Mouse (Mus musculus) liver, embryonic 11.5 days (tissue): Measurements from ENCODE around the gene Hacl1. TPM values are rescaled to one million over a fixed set of nuclear protein-coding genes. Genes with fewer than 3 reads are reported as not detected.

Experiments used
- ATAC-seq: fragments of 200-750 bp; cut with Nextera tagmentation; replicated peaks from 2 replicates; pipeline ENCODE4 v1.8.0; 2017; ENCODE audit warnings: moderate number of reproducible peaks, mild to moderate bottlenecking, moderate TSS enrichment, moderate library complexity; ENCODE audit not compliant: low FRiP score
- DNase-seq: peaks from one replicate; pipeline ENCODE4 v3.0.0-alpha.2; 2017; ENCODE audit warnings: low spot score
- H3K27ac ChIP-seq: fragments of 300-500 bp; sonication (generic); 2 replicates; pipeline ENCODE4 v1.5.1; 2014; ENCODE audit warnings: mild to moderate bottlenecking, low read depth, low read length, control low read depth
- H3K27me3 ChIP-seq: fragments of 300-500 bp; sonication (generic); replicated peaks from 2 replicates; pipeline ENCODE4 v1.6.1; 2014; ENCODE audit warnings: low read length, mixed read lengths; ENCODE audit not compliant: control insufficient read depth, insufficient read depth
- H3K36me3 ChIP-seq: fragments of 300-500 bp; sonication (generic); 2 replicates; pipeline ENCODE4 v1.6.1; 2014; ENCODE audit warnings: mild to moderate bottlenecking, low read length, moderate library complexity, mixed read lengths; ENCODE audit not compliant: control insufficient read depth, insufficient read depth
- H3K4me1 ChIP-seq: fragments of 300-500 bp; sonication (generic); replicated peaks from 2 replicates; pipeline ENCODE4 v1.6.1; 2014; ENCODE audit warnings: low read length, mixed read lengths; ENCODE audit not compliant: control insufficient read depth, insufficient read depth
- H3K4me2 ChIP-seq: fragments of 300-500 bp; sonication (generic); 2 replicates; pipeline ENCODE4 v1.6.1; 2014; ENCODE audit warnings: mild to moderate bottlenecking, control low read depth, moderate library complexity
- H3K4me3 ChIP-seq: fragments of 300-500 bp; sonication (generic); 2 replicates; pipeline ENCODE4 v1.5.1; 2014; ENCODE audit warnings: low read depth, low read length, control low read depth
- H3K9ac ChIP-seq: fragments of 300-500 bp; sonication (generic); 2 replicates; pipeline ENCODE4 v1.6.1; 2014; ENCODE audit warnings: low read depth, low read length, control low read depth
- H3K9me3 ChIP-seq: fragments of 300-500 bp; sonication (generic); 2 replicates; pipeline ENCODE4 v1.6.1; 2016; ENCODE audit warnings: low read length, inconsistent platforms, mixed read lengths; ENCODE audit not compliant: control insufficient read depth
- WGBS: fragments of 180-500 bp; shearing (Covaris S2); extraction: QIAGEN DNeasy Blood & Tissue Kit; methylation state at CpG from one replicate; pipeline ENCODE4 v1.1.7; 2014; 5-methylcytosine and 5-hydroxymethylcytosine counted together
- polyA plus RNA-seq: library from polyadenylated mRNA; unstranded; fragments of >200 nt; fragmentation: Nextera tagmentation; extraction: Ambion mirVana; gene quantifications from 2 replicates; pipeline ENCODE4 v1.2.1, GENCODE M21; 2014

Hacl1 gene
- polyA plus RNA-seq, 1 experiment from 2014 or later, result 10.5 TPM

- WGBS, result 41% methylated on average over 5 of the region's 5 CpGs
- no peak overlapping the region for H3K9ac ChIP-seq
- H3K4me2 ChIP-seq, result no peak overlapping the region
- H3K36me3 ChIP-seq, result no peaks in the 10 kb centered on the region
- ATAC-seq (no peak), DNase-seq (peak; percentile 43)
- H3K9me3 ChIP-seq, result no peaks in the 10 kb centered on the region
- no peak overlapping the region for H3K27ac ChIP-seq
- H3K4me1 ChIP-seq, result peaks cover 20% of the 10 kb centered on the region
- no peaks in the 10 kb centered on the region for H3K27me3 ChIP-seq
- no peak overlapping the region for H3K4me3 ChIP-seq
Measured at GRCm38 (mm10) chr14:31656857-31657645, 16.0 kb upstream of the Hacl1 start.

GRCm38 (mm10) chr14:31656386-31656785 is 15.3 kb upstream of the Hacl1 start:
- WGBS, result 67% methylated on average over 7 of the region's 7 CpGs
- peaks cover 17% of the 10 kb centered on the region for H3K4me1 ChIP-seq
- no peak overlapping the region for H3K27ac ChIP-seq
- no peaks in the 10 kb centered on the region for H3K27me3 ChIP-seq
- H3K4me2 ChIP-seq, result no peak overlapping the region
- no peaks in the 10 kb centered on the region for H3K36me3 ChIP-seq
- H3K9me3 ChIP-seq, result no peaks in the 10 kb centered on the region
- no peak overlapping the region for H3K4me3 ChIP-seq
- peak; percentile 27 for DNase-seq
- no peak for ATAC-seq
- H3K9ac ChIP-seq, result no peak overlapping the region

GRCm38 (mm10) chr14:31655406-31655805 is 14.3 kb upstream of the Hacl1 start:
- Histone ChIP-seq H3K4me3 (no peak overlapping the region), H3K9me3 (no peaks in the 10 kb centered on the region), H3K9ac (no peak overlapping the region), H3K4me2 (no peak overlapping the region), H3K36me3 (no peaks in the 10 kb centered on the region), H3K4me1 (peaks cover 17% of the 10 kb centered on the region), H3K27me3 (no peaks in the 10 kb centered on the region), H3K27ac (no peak overlapping the region)
- peak; percentile 28 for DNase-seq
- no peak for ATAC-seq
- 85% methylated on average over 14 of the region's 14 CpGs for WGBS

- no peak overlapping the region for H3K27ac ChIP-seq
- no peak overlapping the region for H3K4me2 ChIP-seq
- H3K27me3 ChIP-seq, result no peaks in the 10 kb centered on the region
- H3K4me3 ChIP-seq, result no peak overlapping the region
- ATAC-seq (no peak), DNase-seq (no peak)
- WGBS, result 87% methylated on average over 5 of the region's 5 CpGs
- H3K9ac ChIP-seq, result no peak overlapping the region
- H3K9me3 ChIP-seq, result no peaks in the 10 kb centered on the region
- H3K36me3 ChIP-seq, result no peaks in the 10 kb centered on the region
- H3K4me1 ChIP-seq, result peaks cover 17% of the 10 kb centered on the region
Measured at GRCm38 (mm10) chr14:31654816-31655215, 13.7 kb upstream of the Hacl1 start.

- 0 out of 2 replicates have a peak overlapping the region, but pooled peaks have one; percentile 39 for H3K27ac ChIP-seq
- 53% methylated on average over 14 of the region's 14 CpGs for WGBS
- DNase-seq, result no peak
- H3K4me2 ChIP-seq, result peak overlapping the region; percentile 9; the same call in 1 of the 2 replicates
- H3K9ac ChIP-seq, result no peak overlapping the region
- no peak overlapping the region for H3K4me3 ChIP-seq
- ATAC-seq, result peak; percentile 82
- H3K27me3 ChIP-seq, result no peaks in the 10 kb centered on the region
- H3K9me3 ChIP-seq, result no peaks in the 10 kb centered on the region
- no peaks in the 10 kb centered on the region for H3K36me3 ChIP-seq
- H3K4me1 ChIP-seq, result peaks cover 17% of the 10 kb centered on the region
Measured at GRCm38 (mm10) chr14:31653101-31653875, 12.2 kb upstream of the Hacl1 start.

- DNase-seq (no peak), ATAC-seq (no peak)
- peaks cover 17% of the 10 kb centered on the region for H3K4me1 ChIP-seq
- H3K36me3 ChIP-seq, result no peaks in the 10 kb centered on the region
- no peaks in the 10 kb centered on the region for H3K27me3 ChIP-seq
- WGBS, result 86% methylated on average over 1 of the region's 1 CpGs
- no peak overlapping the region for H3K9ac ChIP-seq
- no peaks in the 10 kb centered on the region for H3K9me3 ChIP-seq
- H3K4me3 ChIP-seq, result no peak overlapping the region
- H3K27ac ChIP-seq, result 0 out of 2 replicates have a peak overlapping the region, but pooled peaks have one; percentile 39
- H3K4me2 ChIP-seq, result no peak overlapping the region; the same call in 1 of the 2 replicates
Measured at GRCm38 (mm10) chr14:31652624-31653023, 11.5 kb upstream of the Hacl1 start.

- H3K9me3 ChIP-seq, result no peaks in the 10 kb centered on the region
- no peak overlapping the region for H3K9ac ChIP-seq
- DNase-seq (no peak), ATAC-seq (peak; percentile 32; the same call in 1 of the 2 replicates)
- no peak overlapping the region for H3K4me3 ChIP-seq
- H3K4me2 ChIP-seq, result no peak overlapping the region
- WGBS, result 44% methylated on average over 5 of the region's 5 CpGs
- no peak overlapping the region for H3K27ac ChIP-seq
- H3K36me3 ChIP-seq, result no peaks in the 10 kb centered on the region
- peaks cover 17% of the 10 kb centered on the region for H3K4me1 ChIP-seq
- H3K27me3 ChIP-seq, result no peaks in the 10 kb centered on the region
Measured at GRCm38 (mm10) chr14:31652106-31652505, 11.0 kb upstream of the Hacl1 start.

GRCm38 (mm10) chr14:31651206-31651605 is 10.1 kb upstream of the Hacl1 start:
- WGBS, result 61% methylated on average over 7 of the region's 7 CpGs
- Histone ChIP-seq H3K9me3 (no peaks in the 10 kb centered on the region), H3K4me1 (peaks cover 17% of the 10 kb centered on the region), H3K9ac (no peak overlapping the region), H3K4me2 (no peak overlapping the region), H3K36me3 (no peaks in the 10 kb centered on the region), H3K27me3 (no peaks in the 10 kb centered on the region), H3K27ac (no peak overlapping the region), H3K4me3 (no peak overlapping the region)
- DNase-seq (no peak), ATAC-seq (no peak)
